Mouse (Mus musculus) MEL (cell line): Measurements from ENCODE around the gene Cecr2. TPM values are rescaled to one million over a fixed set of nuclear protein-coding genes. Genes with fewer than 3 reads are reported as not detected.

ENCODE experiments used
- DNase-seq: peaks from one replicate; pipeline ENCODE4 v3.0.0; 2011; ENCODE audit warnings: low read depth, low spot score
- H3K27ac ChIP-seq: 2 replicates; pipeline ENCODE4 v1.5.1; 2012; ENCODE audit warnings: low read depth, mild to moderate bottlenecking, control low read depth, low read length, moderate library complexity; ENCODE audit not compliant: control insufficient read depth
- H3K27me3 ChIP-seq, 2 experiments: fragments of 150-350 bp in 1 of 2; sonication (generic) in 1 of 2; 2 replicates each; pipeline ENCODE4 v1.6.1; 2012; ENCODE audit warnings: low read length in 2 of 2, mild to moderate bottlenecking in 2 of 2, improper control_type of control experiment in 1 of 2, moderate library complexity in 1 of 2; ENCODE audit not compliant: insufficient read depth in 2 of 2, control insufficient read depth in 1 of 2
- H3K36me3 ChIP-seq, 2 experiments: 2 replicates each; pipeline ENCODE4 v1.6.1; 2012 to 2014; ENCODE audit warnings: low read length in 2 of 2, improper control_type of control experiment in 1 of 2, inconsistent platforms in 1 of 2, mild to moderate bottlenecking in 1 of 2; ENCODE audit not compliant: insufficient read depth in 2 of 2, control insufficient read depth in 1 of 2
- H3K4me1 ChIP-seq, 2 experiments: fragments of 150-350 bp in 1 of 2; sonication (generic) in 1 of 2; 2 replicates each; pipeline ENCODE4 v1.6.1; 2012; ENCODE audit warnings: low read length in 2 of 2, improper control_type of control experiment in 1 of 2, mild to moderate bottlenecking in 1 of 2; ENCODE audit not compliant: insufficient read depth in 2 of 2, control insufficient read depth in 1 of 2
- H3K4me3 ChIP-seq, 2 experiments: fragments of 150-350 bp in 1 of 2; sonication (generic) in 1 of 2; 2 replicates each; pipeline ENCODE4 v1.5.1; 2012; ENCODE audit warnings: low read depth in 2 of 2, low read length in 2 of 2, mild to moderate bottlenecking in 2 of 2, moderate library complexity in 2 of 2, control low read depth in 1 of 2, improper control_type of control experiment in 1 of 2; ENCODE audit not compliant: control insufficient read depth in 1 of 2, insufficient read depth in 1 of 2
- H3K79me2 ChIP-seq: 2 replicates; pipeline ENCODE4 v1.6.1; 2012; ENCODE audit warnings: mild to moderate bottlenecking, low read length, moderate library complexity; ENCODE audit not compliant: control insufficient read depth, poor library complexity, insufficient read depth
- H3K9ac ChIP-seq: 2 replicates; pipeline ENCODE4 v1.6.1; 2012; ENCODE audit warnings: low read depth, mild to moderate bottlenecking, control low read depth, low read length, moderate library complexity; ENCODE audit not compliant: control insufficient read depth, poor library complexity, severe bottlenecking
- H3K9me3 ChIP-seq: fragments of 150-350 bp; sonication (generic); replicated peaks from 2 replicates; pipeline ENCODE4 v1.6.1; 2012; ENCODE audit warnings: mild to moderate bottlenecking, low read length, improper control_type of control experiment, moderate library complexity; ENCODE audit not compliant: insufficient read depth
- BHLHE40 ChIP-seq: IDR thresholded peaks from 2 replicates; pipeline ENCODE4 v1.6.1; 2012; ENCODE audit warnings: low read depth, mild to moderate bottlenecking, inconsistent platforms, low read length, improper control_type of control experiment, borderline replicate concordance
- ELF1 ChIP-seq: IDR thresholded peaks from 2 replicates; pipeline ENCODE4 v1.6.1; 2014; ENCODE audit warnings: low read depth, mild to moderate bottlenecking, inconsistent platforms, low read length, improper control_type of control experiment, moderate library complexity
- EP300 ChIP-seq, 2 experiments: IDR thresholded peaks; 2 replicates each; pipeline ENCODE4 v1.6.1; 2011; ENCODE audit warnings: improper control_type of control experiment in 2 of 2, low read length in 2 of 2, low read depth in 1 of 2, mild to moderate bottlenecking in 1 of 2
- ETS1 ChIP-seq: IDR thresholded peaks from 2 replicates; pipeline ENCODE4 v1.6.1; 2012; ENCODE audit warnings: low read depth, mild to moderate bottlenecking, inconsistent platforms, low read length, improper control_type of control experiment, moderate library complexity
- GATA1 ChIP-seq: IDR thresholded peaks from 2 replicates; pipeline ENCODE4 v1.6.1; 2011; ENCODE audit warnings: low read depth, low read length, improper control_type of control experiment
- HCFC1 ChIP-seq: IDR thresholded peaks from 2 replicates; pipeline ENCODE4 v1.6.1; 2012; ENCODE audit warnings: low read depth, mild to moderate bottlenecking, inconsistent platforms, low read length, improper control_type of control experiment, moderate library complexity
- KAT2A ChIP-seq: conservative IDR thresholded peaks from 2 replicates; pipeline ENCODE4 v1.6.1; 2012; ENCODE audit warnings: low read depth, low read length, improper control_type of control experiment, inconsistent platforms
- MXI1 ChIP-seq: IDR thresholded peaks from 2 replicates; pipeline ENCODE4 v1.6.1; 2011; ENCODE audit warnings: mild to moderate bottlenecking, low read depth, low read length, improper control_type of control experiment
- POLR2A ChIP-seq, 2 experiments: IDR thresholded peaks; 2 replicates each; pipeline ENCODE4 v1.6.1; 2011 to 2012; ENCODE audit warnings: low read length in 2 of 2, mild to moderate bottlenecking in 2 of 2, control low read depth in 1 of 2, improper control_type of control experiment in 1 of 2, low read depth in 1 of 2, moderate library complexity in 1 of 2; ENCODE audit not compliant: control insufficient read depth in 1 of 2, insufficient read depth in 1 of 2, poor library complexity in 1 of 2
- RCOR1 ChIP-seq: IDR thresholded peaks from 2 replicates; pipeline ENCODE4 v1.6.1; 2012; ENCODE audit warnings: low read depth, mild to moderate bottlenecking, inconsistent platforms, low read length, improper control_type of control experiment
- SIN3A ChIP-seq: IDR thresholded peaks from 2 replicates; pipeline ENCODE4 v1.6.1; 2012; ENCODE audit warnings: low read length, improper control_type of control experiment, inconsistent platforms
- TAL1 ChIP-seq: IDR thresholded peaks from 2 replicates; pipeline ENCODE4 v1.6.1; 2012; ENCODE audit warnings: mild to moderate bottlenecking, inconsistent platforms, low read length, moderate library complexity, mixed read lengths
- TBP ChIP-seq: IDR thresholded peaks from 2 replicates; pipeline ENCODE4 v1.8.0; 2011; ENCODE audit warnings: low read depth, low read length, improper control_type of control experiment
- TCF12 ChIP-seq: IDR thresholded peaks from 2 replicates; pipeline ENCODE4 v1.6.1; 2014; ENCODE audit warnings: low read depth, mild to moderate bottlenecking, inconsistent platforms, low read length, improper control_type of control experiment, moderate library complexity
- USF1 ChIP-seq: IDR thresholded peaks from 2 replicates; pipeline ENCODE4 v1.6.1; 2014; ENCODE audit warnings: low read depth, mild to moderate bottlenecking, inconsistent platforms, low read length, improper control_type of control experiment, moderate library complexity
- ZKSCAN1 ChIP-seq: IDR thresholded peaks from 2 replicates; pipeline ENCODE4 v1.6.1; 2012; ENCODE audit warnings: low read depth, mild to moderate bottlenecking, inconsistent platforms, low read length, improper control_type of control experiment, moderate library complexity
- ZNF384 ChIP-seq: IDR thresholded peaks from 2 replicates; pipeline ENCODE4 v1.6.1; 2012; ENCODE audit warnings: low read depth, mild to moderate bottlenecking, inconsistent platforms, low read length, improper control_type of control experiment
- polyA plus RNA-seq, 2 experiments: library from polyadenylated mRNA; stranded (reverse) in 1 of 2; unstranded in 1 of 2; fragments of >175 nt in 1 of 2; fragments of >200 nt in 1 of 2; gene quantifications; 2 replicates each; pipeline versions ENCODE4 v1.2.1 to v1.2.4; 2012; ENCODE audit warnings: low replicate concordance in 2 of 2, low read depth in 1 of 2; ENCODE audit not compliant: insufficient read length in 2 of 2, insufficient read depth in 1 of 2, missing spikeins in 1 of 2
- total RNA-seq: library from RNA; depleted of rRNA; stranded (reverse); fragments of 300-350 nt; gene quantifications from 2 replicates; pipeline ENCODE4 v1.2.3, GENCODE M21; 2012

Cecr2 gene
- total and polyA plus RNA-seq, 3 experiments, result 4.0 to 8.7 TPM; not detected in 1

DNA sequence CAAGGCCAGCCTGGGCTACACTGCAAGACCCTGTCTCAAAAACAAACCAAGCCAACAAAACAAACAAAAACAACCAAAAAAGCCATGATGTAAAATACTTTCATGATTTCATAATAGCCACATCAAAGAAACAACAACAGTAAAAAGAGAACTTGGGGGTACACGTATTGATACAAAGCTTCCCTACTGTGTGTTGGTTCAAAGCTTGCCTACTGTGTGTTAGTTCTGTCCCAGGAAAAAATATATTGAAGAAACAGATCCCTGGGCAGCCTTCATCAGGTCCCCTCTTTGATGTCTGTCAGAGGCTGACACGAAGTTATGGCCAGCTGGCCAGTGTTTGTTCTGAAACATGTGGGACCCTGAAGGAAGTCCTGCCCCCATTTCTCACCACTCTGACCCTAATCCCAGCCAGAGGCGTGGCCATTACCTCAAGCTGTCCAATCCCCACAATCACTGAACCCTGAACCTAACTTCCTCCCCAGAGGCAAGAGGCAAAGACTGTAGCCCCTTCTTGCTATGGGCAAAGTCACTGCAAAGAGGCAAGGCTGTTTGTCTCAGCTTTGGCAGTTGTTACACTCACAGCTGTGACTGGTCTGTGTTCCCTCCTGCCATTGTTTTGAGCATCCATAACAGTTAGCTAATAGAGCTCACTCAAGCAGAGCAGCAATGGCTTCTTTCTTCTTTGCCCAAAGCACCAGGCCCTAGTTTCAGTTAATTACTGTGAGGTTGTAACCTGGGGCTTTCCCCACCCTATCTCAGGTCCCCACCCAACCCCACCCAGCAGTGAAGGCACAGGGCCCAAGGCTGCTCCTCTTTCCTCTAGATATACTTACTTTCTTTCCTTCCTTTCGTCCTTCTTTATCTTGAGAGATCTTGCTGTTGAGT lies 47.4 kb upstream of the Cecr2 start:
- Histone ChIP-seq H3K27ac (peak overlapping the region; percentile 77), H3K4me3 (no peak overlapping the region; a peak in 1 of 4 replicates), H3K4me1 (peaks cover 14 to 34% of the 10 kb centered on the region in 2 experiments), H3K9me3 (no peaks in the 10 kb centered on the region), H3K36me3 (peaks cover 0 to 25% of the 10 kb centered on the region in 2 experiments; a peak in 2 of 4 replicates), H3K79me2 (no peaks in the 10 kb centered on the region), H3K9ac (no peak overlapping the region), H3K27me3 (no peaks in the 10 kb centered on the region)
- TF ChIP-seq KAT2A (no peak), GATA1 (0 out of 2 replicates have a peak, but pooled peaks have one; percentile 3), TAL1 (no peak), HCFC1 (no peak), BHLHE40 (no peak), ZKSCAN1 (peak; percentile 94)
- peak; percentile 66 for DNase-seq

GRCm38 (mm10) chr6:120620193-120620592 lies 46.0 kb upstream of the Cecr2 start:
- DNase-seq, result peak; percentile 84
- Histone ChIP-seq H3K79me2 (no peaks in the 10 kb centered on the region), H3K27ac (peak overlapping the region; percentile 19; the same call in 1 of the 2 replicates), H3K4me3 (no peak overlapping the region), H3K9me3 (no peaks in the 10 kb centered on the region), H3K9ac (no peak overlapping the region), H3K27me3 (no peaks in the 10 kb centered on the region), H3K36me3 (peaks cover 0 to 28% of the 10 kb centered on the region in 2 experiments; a peak in 2 of 4 replicates), H3K4me1 (peaks cover 14 to 34% of the 10 kb centered on the region in 2 experiments)
- 0 out of 2 replicates have a peak, but pooled peaks have one; percentile 22 for TF ChIP-seq TCF12
- TF ChIP-seq ELF1, result peak; percentile 33; the same call in 1 of the 2 replicates
- peak; percentile 61; the same call in 1 of the 2 replicates for TF ChIP-seq RCOR1
- TF ChIP-seq KAT2A, result no peak
- peak; percentile 65 for TF ChIP-seq ZNF384
- 0 out of 2 replicates have a peak, but pooled peaks have one; percentile 38 for TF ChIP-seq TBP
- no peak for TF ChIP-seq BHLHE40
- peak; percentile 61 for TF ChIP-seq ETS1
- TF ChIP-seq USF1, result no peak
- no peak for TF ChIP-seq POLR2A (IDR thresholded peaks at IDR 0.05; ENCODE audit: control insufficient read depth in 1 of 2, insufficient read depth in 1 of 2, low read depth in 1 of 2, low read length in 2 of 2, poor library complexity in 1 of 2)
- 0 out of 2 replicates have a peak, but pooled peaks have one; percentile 21 for TF ChIP-seq SIN3A
- TF ChIP-seq MXI1, result no peak
- peak; percentile 46 to 62; a peak in 2 of 4 replicates for TF ChIP-seq EP300 (IDR thresholded peaks at IDR 0.05; ENCODE audit: low read depth in 1 of 2, low read length in 2 of 2)
- peak; percentile 79 for TF ChIP-seq GATA1
